Mouse (Mus musculus): ENCODE results near the gene Erv3. TPM values are rescaled to one million over a fixed set of nuclear protein-coding genes. Genes with fewer than 3 reads are reported as not detected.

Erv3 gene
- total RNA-seq (2021): not detected
- long read RNA-seq, experiment 1: 0 reads
- long read RNA-seq, experiment 2: 0 reads

- no peak for DNase-seq
Measured at GRCm38 (mm10) chr2:131859721-131860120, at the start of gene Erv3. Erv3 (minus strand) TSS chr2:131859747.

- no peak for DNase-seq
Measured at GRCm38 (mm10) chr2:131908906-131909305, 49.4 kb upstream of the Erv3 start.

GRCm38 (mm10) chr2:131908351-131908861 is 48.9 kb upstream of the Erv3 start:
- DNase-seq: no peak

GRCm38 (mm10) chr2:131907311-131907710 is 47.8 kb upstream of the Erv3 start:
- no peak for DNase-seq

GRCm38 (mm10) chr2:131906846-131907245 is 47.3 kb upstream of the Erv3 start:
- DNase-seq: peak; percentile 41

- no peak for DNase-seq
Measured at GRCm38 (mm10) chr2:131906266-131906665, 46.7 kb upstream of the Erv3 start.

GRCm38 (mm10) chr2:131905776-131906175 is 46.2 kb upstream of the Erv3 start:
- no peak for DNase-seq

GRCm38 (mm10) chr2:131905025-131905424 is 45.5 kb upstream of the Erv3 start:
- DNase-seq: no peak

GRCm38 (mm10) chr2:131902867-131903266 is 43.3 kb upstream of the Erv3 start:
- DNase-seq: peak; percentile 27

GRCm38 (mm10) chr2:131902423-131902822 is 42.9 kb upstream of the Erv3 start:
- DNase-seq: no peak

GRCm38 (mm10) chr2:131897336-131898109 is 38.0 kb upstream of the Erv3 start:
- DNase-seq: no peak

- no peak for DNase-seq
Measured at GRCm38 (mm10) chr2:131896011-131896410, 36.5 kb upstream of the Erv3 start.

- DNase-seq: no peak
Measured at GRCm38 (mm10) chr2:131895106-131895505, 35.6 kb upstream of the Erv3 start.

- no peak for DNase-seq
Measured at GRCm38 (mm10) chr2:131892534-131892933, 33.0 kb upstream of the Erv3 start.

GRCm38 (mm10) chr2:131888233-131888632 is 28.7 kb upstream of the Erv3 start:
- DNase-seq: no peak

GRCm38 (mm10) chr2:131886503-131887160 is 27.1 kb upstream of the Erv3 start:
- DNase-seq: no peak

- no peak for DNase-seq
Measured at GRCm38 (mm10) chr2:131883136-131883535, 23.6 kb upstream of the Erv3 start.

- DNase-seq: no peak
Measured at GRCm38 (mm10) chr2:131881766-131882165, 22.2 kb upstream of the Erv3 start.

- DNase-seq: no peak
Measured at GRCm38 (mm10) chr2:131876551-131877265, 17.2 kb upstream of the Erv3 start.

GRCm38 (mm10) chr2:131873376-131873775 is 13.8 kb upstream of the Erv3 start:
- no peak for DNase-seq

- DNase-seq: no peak
Measured at GRCm38 (mm10) chr2:131868983-131869382, 9.4 kb upstream of the Erv3 start.

- no peak for DNase-seq
Measured at GRCm38 (mm10) chr2:131866676-131867075, 7.1 kb upstream of the Erv3 start.
